Mouse (Mus musculus): ENCODE measurements around the gene Fam111a. TPM values are rescaled to one million over a fixed set of nuclear protein-coding genes. Genes with fewer than 3 reads are reported as not detected.

Gene Fam111a
- polyA plus RNA-seq, 1 experiment = 0.65 TPM

DNA sequence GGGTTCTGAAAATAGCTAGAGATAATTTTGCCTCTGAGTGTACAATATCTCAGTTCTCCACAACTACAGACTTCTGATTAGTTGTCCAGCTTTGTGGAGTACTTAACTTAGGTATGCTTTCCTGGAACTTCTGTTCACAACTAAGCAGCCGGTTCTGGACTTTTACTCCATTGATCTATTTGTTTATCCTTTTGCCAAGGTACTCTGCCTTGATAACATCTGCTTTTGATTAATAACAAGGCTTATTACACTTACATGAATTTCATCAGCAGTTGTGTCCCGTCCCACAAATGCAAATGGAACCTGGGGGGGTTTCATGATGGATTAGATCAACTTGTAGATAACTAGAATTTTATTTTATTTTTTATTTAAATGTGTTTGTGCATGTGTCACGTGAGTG is 91.3 kb downstream of the Fam111a start:
- TF ChIP-seq POLR2A (IDR thresholded peaks at IDR 0.05; ENCODE audit: borderline replicate concordance, insufficient read depth, low read length) = no peak
- TF ChIP-seq CTCF (IDR thresholded peaks at IDR 0.05; ENCODE audit: borderline replicate concordance, insufficient read depth, low read depth, low read length) = no peak
- Histone ChIP-seq H3K27ac (ENCODE audit: insufficient read depth, low read length) (no peak overlapping the region), H3K4me1 (ENCODE audit: control insufficient read depth, insufficient read depth, low read length) (no peaks in the 10 kb centered on the region), H3K27me3 (ENCODE audit: control insufficient read depth, insufficient read depth, low read length) (no peaks in the 10 kb centered on the region), H3K4me3 (replicated peaks; ENCODE audit: insufficient read depth, low read depth, low read length) (no peak overlapping the region)
- DNase-seq = no peak
- 67% methylated on average over 3 of the region's 3 CpGs for WGBS

DNA sequence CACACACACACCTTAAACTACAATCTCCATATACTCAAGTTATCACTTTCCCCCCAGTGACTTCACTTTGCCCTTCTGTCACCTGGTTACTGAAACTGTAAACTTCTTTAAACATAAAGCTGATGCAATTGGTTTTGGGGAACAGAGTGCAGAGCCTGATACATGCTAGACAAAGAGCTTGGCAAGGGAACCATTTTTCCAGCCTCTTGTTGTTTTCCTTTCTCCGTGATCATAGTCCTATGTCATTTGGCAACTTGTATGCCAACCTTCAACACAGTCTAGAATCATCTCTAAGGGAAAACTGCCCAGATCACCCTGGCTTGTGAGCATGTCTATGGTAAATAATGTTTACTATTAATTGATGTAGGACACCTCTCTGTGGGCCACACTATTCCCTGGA is 92.5 kb downstream of the Fam111a start:
- TF ChIP-seq CTCF (IDR thresholded peaks at IDR 0.05; ENCODE audit: borderline replicate concordance, insufficient read depth, low read depth, low read length) = no peak
- no peak for TF ChIP-seq POLR2A (IDR thresholded peaks at IDR 0.05; ENCODE audit: borderline replicate concordance, insufficient read depth, low read length)
- WGBS = 52% methylated on average over 1 of the region's 1 CpGs
- DNase-seq = no peak
- H3K27me3 ChIP-seq (ENCODE audit: control insufficient read depth, insufficient read depth, low read length) = no peaks in the 10 kb centered on the region
- no peak overlapping the region for H3K4me3 ChIP-seq (replicated peaks; ENCODE audit: insufficient read depth, low read depth, low read length)
- no peak overlapping the region for H3K27ac ChIP-seq (ENCODE audit: insufficient read depth, low read length)
- H3K4me1 ChIP-seq (ENCODE audit: control insufficient read depth, insufficient read depth, low read length) = no peaks in the 10 kb centered on the region

Other genes starting within 250 kb of the Fam111a start
- not detected in 2 replicates for gene Olfr1436, start 246.6 kb upstream of the Fam111a start, polyA plus RNA-seq (2012; rRNA removed)
- not detected in 2 replicates for gene Olfr1437, start 220.6 kb upstream of the Fam111a start, polyA plus RNA-seq (2012; rRNA removed)
- not detected in 2 replicates for gene Olfr1438-ps1, start 209.8 kb upstream of the Fam111a start, polyA plus RNA-seq (2012; rRNA removed)
- not detected in 2 replicates for gene Olfr1440, start 158.5 kb upstream of the Fam111a start, polyA plus RNA-seq (2012; rRNA removed)
- gene Olfr1441, start 128.3 kb upstream of the Fam111a start, polyA plus RNA-seq (2012; rRNA removed) = not detected in 2 replicates
- gene Pfpl, start 117.8 kb upstream of the Fam111a start, polyA plus RNA-seq (2012; rRNA removed) = not detected in 2 replicates
- 3.3 and 3.6 TPM in 2 replicates for gene Mpeg1, start 85.0 kb upstream of the Fam111a start, polyA plus RNA-seq (2012; rRNA removed)
- 11.4 and 11.5 TPM in 2 replicates for gene Dtx4, start 44.3 kb upstream of the Fam111a start, polyA plus RNA-seq (2012; rRNA removed)
- gene Gm4952, start 54.2 kb downstream of the Fam111a start, polyA plus RNA-seq (2012; rRNA removed) = 0.16 and 0.35 TPM in 2 replicates
- gene Glyat, start 87.6 kb downstream of the Fam111a start, polyA plus RNA-seq (2012; rRNA removed) = 0.46 and 0.70 TPM in 2 replicates
- not detected in 2 replicates for gene Olfr1442, start 124.7 kb downstream of the Fam111a start, polyA plus RNA-seq (2012; rRNA removed)
- not detected in 2 replicates for gene Olfr1443, start 132.4 kb downstream of the Fam111a start, polyA plus RNA-seq (2012; rRNA removed)
- gene Keg1, start 150.0 kb downstream of the Fam111a start, polyA plus RNA-seq (2012; rRNA removed) = not detected in 2 replicates
- gene Cntf, start 219.9 kb downstream of the Fam111a start, polyA plus RNA-seq (2012; rRNA removed) = 3.8 and 4.5 TPM in 2 replicates

All from cerebellum, adult 2 months (tissue).